Mouse (Mus musculus): ENCODE results near the gene Kcnq5.

- no peak for TF ChIP-seq MEF2A (IDR thresholded peaks at IDR 0.05; ENCODE audit: borderline replicate concordance, low read depth, low read length)
- no peak for TF ChIP-seq CHD2 (IDR thresholded peaks at IDR 0.05; ENCODE audit: low read length)
- TF ChIP-seq RAD21 (IDR thresholded peaks at IDR 0.05; ENCODE audit: low read depth, low read length), result no peak
- TF ChIP-seq EP300 (IDR thresholded peaks at IDR 0.05; ENCODE audit: low read length), result no peak
- TF ChIP-seq SMC3 (IDR thresholded peaks at IDR 0.05; ENCODE audit: low read depth, low read length), result no peak
Observed at GRCm38 (mm10) chr1:21688918-21689317, 272.8 kb downstream of the Kcnq5 start.
